Mouse (Mus musculus) gastrocnemius, postnatal 10 days (tissue): ENCODE measurements at regions not wholly inside any gene's neighbourhood (a gene's known extent, or its start where the extent isn't known, plus 50 kb on each side); places are given as distances from the start of the nearest gene placed in this dataset.

ENCODE experiments used
- DNase-seq: peaks from one replicate; pipeline ENCODE4 v3.0.0; 2021; ENCODE audit warnings: mixed read lengths

DNA sequence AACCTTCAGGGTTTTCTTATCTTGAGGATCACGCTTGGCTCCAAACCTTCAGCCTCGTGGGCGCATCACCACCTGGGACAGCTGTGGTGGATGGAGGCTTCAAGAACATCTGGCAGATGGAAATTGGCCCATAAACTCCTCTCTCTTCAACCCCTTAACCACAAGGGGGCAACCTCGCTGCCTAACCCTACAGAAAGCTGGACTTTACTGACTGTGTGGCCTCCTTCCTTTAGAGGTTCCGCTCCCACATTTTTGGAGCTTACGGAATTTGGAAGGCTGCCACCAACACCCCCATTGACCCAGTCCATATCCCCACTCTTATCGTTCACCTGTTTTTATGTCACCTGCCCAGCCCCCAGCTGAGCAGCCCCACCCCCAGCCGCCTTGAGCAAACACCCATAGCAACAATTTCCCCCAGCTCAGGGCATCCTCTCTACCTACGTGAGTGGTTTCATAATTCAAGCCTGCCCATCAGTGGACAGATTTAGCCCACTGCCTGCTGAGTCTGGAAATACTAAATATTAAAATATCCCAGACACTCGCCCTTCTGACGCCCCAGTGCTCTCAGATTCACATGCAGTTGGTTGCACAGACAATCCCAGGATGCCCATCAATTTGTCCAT is 167.0 kb upstream of the Slc22a22 start:
- peak; percentile 36 for DNase-seq

DNA sequence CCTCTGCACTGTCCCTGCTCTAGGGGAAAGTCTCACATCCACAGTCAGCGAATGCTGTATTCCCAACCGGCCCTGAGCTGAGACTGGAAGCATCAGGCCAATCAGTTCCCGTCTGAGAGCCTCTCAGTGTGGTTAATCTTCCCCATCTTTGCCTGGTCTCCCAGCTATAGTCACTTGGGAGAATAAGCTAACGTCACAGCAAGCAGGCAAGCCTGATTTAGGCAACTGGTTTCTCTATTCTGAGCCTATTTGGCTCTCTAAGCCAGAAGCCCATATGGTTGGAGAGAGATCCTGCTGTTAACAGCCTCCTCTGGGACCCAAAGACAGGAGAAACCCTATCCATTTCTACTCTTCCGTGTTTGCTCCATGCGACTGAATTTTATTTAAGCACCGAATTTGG is 161.7 kb upstream of the Slc22a22 start:
- DNase-seq: no peak

DNA sequence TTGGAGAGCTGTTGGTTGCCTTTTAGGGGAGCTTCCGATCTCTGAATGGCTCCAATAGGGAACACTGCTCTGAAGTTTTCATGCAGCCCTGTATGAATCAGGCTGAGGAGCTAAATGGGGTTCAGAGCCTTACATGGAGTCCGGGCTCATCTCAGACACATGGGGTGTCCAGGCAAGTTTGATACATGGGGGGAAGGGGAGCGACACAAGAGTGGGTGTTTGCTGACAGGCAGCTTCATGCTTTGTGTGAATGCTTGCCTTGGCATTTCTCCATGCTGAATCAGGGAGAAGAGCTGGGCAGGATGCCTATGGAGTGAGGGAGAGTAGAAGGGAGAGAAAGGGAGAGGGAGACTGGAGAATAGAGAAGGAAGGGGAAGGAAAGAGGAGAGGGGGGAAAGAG is 155.6 kb upstream of the Slc22a22 start:
- DNase-seq: no peak

DNA sequence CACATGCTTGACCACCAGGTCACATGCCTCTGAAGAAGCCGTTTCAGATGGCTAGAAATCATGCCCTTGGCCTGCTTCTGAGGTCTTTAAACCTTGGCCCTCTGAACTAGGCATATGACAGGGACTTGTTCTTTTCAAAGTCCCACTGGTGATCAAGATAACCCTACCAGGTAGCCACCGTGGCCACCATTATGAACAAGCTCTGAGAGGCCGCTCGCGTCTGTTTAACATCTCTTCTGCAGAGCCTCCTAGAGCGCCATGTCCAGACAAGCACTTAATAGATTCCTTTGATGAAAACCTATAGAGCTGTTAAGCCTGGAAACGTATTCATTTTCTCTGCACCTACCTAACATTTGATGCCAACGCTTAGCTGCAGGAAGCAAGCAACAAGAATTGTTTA is 155.1 kb upstream of the Slc22a22 start:
- no peak for DNase-seq

DNA sequence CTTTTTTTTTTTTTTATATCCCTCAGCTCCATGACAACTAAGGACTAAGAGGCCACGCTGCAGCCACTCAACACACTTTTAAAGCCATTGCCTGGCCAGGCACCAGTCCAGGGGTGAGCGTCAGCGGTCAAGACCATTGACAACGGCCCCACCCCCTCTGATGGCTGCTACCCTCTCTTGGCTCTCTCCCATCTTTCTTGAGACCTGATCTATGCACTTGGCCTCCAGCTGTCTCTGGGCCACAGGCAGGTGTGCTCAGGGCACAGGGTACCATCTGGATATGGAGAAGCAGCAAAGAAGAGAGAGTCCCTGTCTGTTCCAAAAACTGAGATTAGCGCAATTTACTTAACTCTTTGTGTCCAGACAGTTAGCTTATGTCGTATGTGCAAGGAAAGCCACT is 141.0 kb upstream of the Slc22a22 start:
- no peak for DNase-seq

DNA sequence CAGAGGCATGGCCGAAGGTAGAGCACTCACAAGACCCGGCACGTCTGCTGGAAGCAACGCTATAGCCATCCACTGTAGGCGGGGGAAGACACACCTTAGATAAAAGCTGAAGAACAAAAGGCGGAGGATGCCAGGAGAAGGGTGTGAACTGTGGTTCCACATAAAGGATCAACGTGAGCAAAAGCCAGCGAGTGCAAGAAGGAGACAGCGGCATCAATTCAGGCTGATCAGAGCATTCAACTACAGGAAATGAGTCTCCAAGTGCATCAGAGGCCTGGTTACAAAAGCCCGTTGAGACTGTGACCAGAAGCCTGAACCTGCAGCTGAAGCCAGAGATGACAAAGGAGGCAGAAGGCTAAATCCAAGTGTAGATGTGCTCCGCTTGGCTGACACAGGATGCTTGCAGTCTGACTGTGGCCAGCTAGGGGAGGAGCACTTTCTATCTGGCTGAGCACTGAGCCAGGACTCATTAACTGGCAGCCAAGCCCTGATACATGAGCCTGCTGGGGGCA is 139.5 kb upstream of the Slc22a22 start:
- DNase-seq: peak; percentile 32

DNA sequence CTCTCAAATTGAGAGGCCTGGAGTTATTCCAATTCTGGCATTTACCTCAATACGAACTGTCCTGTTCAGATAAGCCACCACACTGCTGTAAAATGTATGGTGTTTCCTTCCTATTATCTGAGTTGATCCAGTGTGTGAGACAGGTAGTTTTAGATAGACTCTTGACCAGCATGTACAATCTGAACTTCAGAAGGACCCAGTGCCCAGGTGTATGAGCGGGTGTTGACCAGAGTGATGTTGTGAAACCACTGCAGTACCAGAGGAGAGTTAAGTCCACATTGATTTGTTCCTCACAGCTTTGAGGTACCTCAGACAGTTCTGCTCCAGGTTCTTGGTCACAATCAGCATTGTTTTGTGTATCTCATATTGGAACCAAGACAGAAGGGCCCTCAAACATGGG is 132.6 kb upstream of the Slc22a22 start:
- no peak for DNase-seq

DNA sequence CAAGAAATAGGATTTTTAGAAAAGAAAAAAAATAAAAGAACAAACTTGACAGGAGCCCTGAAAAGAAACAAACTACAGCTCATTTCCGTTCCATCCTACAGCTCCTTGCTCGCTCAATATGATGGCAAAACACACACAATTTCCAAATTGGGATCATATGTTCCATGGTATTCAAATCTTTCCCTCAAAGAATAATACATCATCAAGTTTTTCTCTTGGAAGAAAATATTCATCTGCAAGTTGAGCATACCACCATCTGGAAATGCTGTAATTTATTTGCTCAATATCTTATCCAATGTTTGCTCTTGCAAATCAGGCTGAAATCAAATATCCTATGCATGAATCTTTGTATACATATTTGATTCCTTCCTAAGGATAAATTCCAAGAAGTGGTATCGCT is 131.1 kb upstream of the Slc22a22 start:
- DNase-seq: no peak

DNA sequence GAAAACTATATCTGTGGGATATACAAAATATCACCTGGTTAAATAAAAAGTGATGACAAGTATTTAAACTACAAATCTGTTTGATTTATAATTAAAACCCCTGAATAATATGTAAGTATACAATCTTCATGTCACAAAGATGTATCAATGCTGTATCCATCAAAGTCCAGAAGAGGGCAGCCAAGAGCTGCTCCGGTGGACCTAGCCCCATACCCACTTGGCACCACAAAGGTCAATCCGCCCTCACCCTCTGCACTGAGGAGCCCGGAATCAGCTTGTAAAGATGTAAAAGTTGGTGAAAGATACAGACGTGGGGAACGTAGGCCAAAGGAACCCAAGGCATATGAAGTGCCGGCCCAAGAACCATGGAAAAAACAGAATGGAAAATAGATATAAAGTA is 123.1 kb upstream of the Slc22a22 start:
- DNase-seq: peak; percentile 50

DNA sequence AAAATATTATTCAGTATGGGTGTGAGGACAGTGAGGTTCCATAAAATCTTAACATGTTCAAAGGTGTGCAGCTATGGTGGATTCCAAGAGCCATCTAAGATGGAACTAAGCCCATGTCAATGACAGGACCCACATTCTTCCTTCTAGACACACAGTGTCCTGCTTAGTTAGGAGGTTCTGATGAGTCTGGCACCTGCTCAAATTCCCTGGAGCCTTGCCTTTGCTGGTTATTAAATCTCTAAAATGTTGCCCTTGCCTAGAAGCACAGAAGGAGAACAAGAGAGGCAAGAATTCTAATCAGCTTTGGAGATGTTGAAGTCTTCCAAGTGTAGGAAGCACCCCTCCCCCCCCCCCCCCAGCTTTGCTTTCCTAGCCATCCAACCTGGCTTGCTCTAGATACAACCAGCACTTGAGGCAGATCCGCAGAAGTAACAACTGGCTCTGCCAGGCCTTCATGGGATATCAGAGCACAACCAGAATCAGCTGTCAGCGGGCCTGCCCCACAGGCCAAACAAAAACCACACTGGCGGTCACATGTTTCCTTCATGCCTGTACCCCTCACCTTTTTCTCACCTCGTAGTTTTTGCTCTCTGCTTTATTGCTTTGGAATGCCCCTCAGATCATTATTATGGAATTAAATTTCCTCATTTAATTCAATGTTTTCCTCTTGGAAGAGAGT is 116.0 kb upstream of the Slc22a22 start:
- DNase-seq: no peak

DNA sequence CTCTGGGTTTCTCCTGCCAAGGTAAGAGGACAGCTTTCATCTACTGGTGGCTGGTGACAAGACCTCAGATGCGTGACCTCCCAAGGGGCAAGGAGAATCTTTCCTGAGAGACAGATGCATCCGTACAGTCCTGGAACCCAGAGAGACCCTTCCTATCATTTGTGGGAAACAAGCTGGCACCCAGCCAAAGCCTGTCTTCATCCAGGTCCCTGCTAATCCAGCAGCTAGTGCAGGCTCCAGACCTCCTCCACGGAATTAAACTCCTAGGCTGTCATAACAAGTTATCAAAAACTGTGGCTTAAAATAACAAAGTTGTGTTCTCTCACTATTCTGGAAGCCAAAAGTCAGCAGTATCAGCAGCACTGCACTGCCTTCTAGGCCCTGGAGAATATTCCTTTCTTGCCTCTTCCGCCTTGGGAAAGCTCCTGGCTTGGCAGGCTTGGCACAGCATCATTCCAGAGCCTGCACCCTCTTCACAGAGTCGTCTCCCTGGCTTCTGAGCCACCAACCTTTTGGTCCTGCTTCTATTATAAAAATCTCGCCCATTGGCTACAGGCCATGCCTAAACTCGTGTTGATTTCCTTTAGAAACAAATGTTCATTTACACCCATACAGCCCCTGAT is 113.3 kb upstream of the Slc22a22 start:
- peak; percentile 21 for DNase-seq

DNA sequence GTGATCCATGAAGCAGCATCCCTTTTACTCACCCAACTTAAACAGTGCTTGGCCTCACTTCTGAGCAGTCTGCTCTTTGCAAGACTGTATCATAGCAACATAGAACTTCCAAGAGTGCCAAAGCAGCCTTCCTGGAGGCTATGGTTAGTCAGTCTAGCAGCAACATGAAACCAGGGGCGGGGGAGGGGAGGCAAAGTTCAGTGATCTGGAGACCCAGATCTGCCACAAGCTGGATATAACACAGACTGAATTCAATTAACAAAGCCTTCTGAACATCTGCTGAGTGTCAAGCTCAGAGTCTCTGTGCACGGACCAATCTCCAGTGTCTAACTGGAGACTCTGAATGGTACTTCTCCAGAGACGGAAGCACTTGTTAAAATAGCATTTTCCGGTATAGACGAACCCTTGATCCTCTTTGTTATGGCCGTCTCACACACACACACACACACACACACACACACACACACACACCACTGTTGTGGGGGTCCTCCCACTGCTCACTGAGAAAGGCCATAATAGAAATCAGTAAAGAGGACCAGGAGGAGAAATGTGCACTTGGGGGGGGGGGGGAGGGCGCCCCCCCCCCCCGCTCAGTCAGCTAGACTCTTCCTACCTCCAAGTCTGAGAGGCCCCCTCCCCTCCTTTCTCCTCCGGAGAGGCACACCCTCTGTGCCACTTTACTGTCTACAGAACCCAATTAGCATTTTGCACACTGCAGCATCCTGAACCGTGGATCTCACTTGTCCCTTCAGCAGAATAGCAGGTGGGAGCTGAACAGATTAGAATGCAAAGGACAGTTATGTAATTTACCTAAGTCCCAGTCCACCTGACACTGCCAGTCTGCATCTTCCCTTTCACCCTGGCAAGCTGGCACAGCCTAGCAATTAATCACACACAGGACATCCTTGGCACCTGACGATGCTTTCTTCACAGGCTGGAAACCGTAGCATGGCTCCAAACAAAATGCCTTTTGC is 112.3 kb upstream of the Slc22a22 start:
- no peak for DNase-seq

DNA sequence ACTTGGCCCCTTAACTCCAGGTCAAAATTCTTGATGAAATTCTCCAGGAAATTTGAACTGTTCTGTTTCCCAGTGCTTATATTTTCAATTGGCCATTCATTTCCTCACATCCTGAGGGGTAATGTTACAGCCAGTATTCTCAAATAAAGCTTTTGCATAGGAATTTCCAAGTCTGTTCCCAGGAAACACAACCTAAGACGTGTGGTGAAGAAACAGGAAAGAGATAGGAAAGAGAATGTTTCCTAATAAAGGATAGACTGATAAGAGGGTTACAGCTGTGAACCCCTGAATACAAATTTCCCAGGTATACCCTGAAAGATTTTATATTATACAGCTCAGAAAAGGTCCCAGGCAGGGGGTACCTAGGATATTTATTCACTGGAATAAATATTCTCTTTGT is 108.0 kb upstream of the Slc22a22 start:
- no peak for DNase-seq

DNA sequence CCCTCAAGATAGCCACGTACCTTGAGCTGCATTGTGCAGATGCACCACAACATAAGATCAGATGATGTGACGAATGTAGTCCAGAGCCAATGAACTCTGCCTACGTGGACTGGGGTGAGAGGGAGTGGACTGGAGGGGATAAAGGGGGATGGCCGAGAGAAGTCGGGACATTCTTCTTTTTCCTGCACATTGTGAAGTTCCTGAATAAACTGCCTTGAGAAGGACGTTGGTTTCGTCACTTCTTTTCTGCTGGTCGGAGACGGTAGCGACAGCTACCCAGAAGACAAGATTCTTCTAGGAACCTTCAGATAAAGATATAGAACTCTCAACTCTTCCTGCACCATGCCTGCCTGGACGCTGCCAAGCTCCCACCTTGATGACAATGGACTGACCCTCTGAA is 107.1 kb upstream of the Slc22a22 start:
- DNase-seq: no peak

DNA sequence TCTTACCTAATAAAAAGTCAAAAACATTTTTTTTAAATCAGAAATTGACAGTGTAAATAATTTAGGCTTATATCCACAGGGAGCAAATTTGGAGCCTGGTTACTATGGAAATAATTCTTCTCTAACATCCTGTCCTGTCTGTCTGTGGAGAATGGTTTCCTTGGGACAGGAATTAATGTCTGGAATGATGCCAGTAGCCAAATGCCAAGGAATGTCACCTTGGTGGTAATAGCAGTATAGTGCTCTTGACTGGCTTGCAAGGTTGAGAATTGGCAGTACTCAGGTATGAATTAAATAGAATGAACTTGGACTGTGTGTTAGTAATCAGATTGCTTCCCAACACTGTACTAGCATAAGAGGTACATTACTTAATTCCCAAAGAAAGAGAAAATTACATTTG is 103.8 kb upstream of the Slc22a22 start:
- no peak for DNase-seq

DNA sequence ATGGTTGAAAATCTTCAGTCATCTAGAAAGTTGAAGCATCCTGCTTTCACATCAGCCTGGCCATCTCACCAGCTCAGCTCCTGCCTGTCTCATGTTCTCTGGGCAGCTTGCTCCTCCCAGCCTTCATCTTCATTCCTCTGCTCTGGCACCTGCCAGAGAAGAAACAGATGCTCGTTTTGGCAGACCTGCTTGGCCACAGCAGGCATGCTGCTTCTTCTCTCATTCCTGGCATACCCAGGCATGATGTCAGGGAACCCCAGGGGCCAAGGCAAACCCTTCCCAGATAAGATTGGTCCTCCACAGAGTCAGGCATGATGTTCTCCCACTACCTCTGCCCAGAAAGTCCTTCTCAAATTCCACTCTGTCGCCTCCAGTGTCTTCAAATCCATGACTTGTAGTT is 101.4 kb upstream of the Slc22a22 start:
- peak; percentile 19 for DNase-seq

DNA sequence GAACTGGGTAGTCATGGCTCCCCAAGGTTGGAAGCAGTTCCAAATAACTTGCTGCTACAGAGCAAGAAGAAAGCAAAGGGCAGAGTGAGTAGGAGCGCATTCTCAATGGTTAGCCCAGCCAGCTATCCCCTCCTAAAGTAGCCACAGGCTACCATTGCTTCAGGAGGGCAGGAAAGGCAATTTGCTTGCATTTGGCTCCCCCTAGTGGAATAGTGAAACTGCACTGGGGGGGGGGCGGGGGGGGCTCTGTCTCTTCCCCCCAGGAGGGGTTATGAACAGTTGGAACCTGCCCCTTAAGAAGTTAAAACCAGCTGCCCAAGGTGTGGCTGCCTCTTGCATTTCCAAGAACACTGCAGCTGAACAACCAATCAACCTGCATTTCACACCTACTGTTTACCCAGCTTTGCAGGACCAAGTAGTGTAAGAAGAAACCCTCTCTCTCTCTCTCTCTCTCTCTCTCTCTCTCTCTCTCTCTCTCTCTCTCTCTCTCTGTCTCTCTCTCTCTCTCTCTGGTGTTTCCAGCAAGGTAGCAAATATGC is 96.7 kb upstream of the Slc22a22 start:
- DNase-seq: no peak

DNA sequence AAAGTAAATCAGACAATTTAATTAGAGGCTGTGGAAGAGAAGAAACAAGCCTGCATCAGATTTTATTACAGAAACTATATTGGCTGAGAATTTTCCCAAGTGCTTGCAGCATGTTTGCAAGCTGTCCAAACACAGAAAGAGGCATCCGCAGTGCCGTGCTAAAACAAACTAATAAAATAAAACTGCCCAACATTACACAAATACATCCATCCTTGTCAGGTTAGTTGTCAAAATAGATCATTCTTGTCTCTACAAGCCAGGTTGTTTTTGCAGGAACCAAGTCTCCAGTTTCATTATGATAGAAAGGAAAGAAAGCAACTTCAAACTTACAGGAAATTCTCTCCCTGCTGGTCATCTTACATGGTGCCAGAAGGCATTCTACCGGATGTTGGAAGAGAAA is 95.0 kb upstream of the Slc22a22 start:
- DNase-seq: no peak

DNA sequence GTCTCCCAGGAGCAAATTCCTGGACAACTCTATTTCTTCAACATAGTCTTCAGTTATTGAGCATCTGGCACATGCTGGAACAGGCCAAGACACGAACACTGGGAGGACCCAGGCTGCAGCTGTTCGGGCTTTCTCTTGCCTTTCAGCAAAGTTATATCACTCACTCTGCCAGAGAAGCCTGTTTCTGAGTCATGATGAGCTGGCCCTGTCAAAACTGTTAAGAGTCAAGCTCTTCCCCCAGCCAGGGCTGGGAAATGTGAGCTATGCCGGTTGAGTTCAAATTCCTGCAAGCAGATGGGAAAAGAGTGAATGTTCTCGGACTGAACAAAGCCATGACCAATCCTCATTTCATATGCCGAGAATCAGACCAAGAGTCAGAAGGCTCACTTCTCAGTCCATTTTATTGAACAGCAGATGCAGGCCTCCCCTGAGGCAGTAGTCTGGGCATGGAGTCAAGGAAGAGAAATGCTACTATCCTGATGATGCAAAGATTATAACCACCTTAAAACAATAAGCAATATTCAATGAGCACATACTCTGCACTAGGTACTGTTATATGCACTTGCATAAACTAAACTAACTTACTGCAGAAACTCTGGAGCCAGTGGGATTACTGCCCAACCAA is 90.7 kb upstream of the Slc22a22 start:
- peak; percentile 33 for DNase-seq

DNA sequence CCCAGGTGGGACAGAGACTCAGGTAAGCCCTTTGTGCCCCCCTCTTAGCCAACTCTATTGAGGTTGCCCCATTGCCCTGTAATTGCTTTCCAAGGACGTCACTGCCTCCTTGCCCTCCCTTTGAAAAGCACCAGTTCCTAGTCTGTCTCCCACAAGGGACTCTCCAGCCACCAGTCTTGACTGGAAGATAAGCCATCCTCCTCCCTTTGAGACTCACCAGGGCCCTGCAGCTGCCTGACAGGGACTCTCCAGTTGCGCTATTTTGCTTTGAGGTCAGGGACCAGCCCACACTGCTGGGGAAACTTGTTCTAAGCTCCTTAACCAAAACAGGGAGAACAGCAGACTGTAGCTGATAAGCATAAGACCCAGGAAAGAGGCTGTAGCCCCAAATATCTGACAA is 69.7 kb upstream of the Slc22a22 start:
- no peak for DNase-seq

DNA sequence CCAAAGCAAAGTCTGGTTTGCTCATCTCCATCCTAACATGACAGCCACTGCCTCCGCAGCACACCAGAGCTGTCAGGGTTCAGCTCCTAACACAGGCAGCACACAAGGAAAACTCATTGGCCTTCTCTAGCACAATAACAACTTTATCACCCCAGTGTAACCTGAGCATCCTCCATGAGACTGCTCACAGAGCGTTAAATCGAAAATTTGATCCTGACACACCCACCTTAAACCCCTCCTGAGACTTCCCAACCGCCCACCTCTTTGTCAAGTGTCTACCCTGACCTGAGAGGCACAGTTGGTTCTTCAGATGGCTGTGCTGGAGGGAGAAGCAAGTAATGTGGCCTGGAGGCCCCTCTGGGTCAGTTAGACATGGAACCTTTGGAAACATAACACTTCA is 67.7 kb upstream of the Slc22a22 start:
- DNase-seq: no peak

DNA sequence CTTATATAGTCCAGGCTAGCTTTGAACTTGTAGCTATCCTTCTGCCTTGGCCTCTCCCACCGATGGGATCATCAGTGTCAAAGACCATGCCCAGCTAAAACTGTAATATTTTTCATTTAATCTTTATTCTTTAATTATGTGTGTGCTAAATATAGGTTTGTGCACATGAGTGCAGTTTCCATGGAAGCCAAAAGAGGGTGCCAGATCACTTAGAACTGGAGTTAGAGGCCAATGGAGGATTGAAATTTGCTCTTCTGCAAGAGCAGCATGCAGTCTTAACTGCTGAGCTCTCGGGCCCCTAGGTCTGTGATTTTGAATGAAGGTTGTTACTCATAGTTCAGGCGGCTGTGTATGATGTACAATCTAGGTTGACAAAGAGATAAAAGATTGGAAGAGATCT is 66.6 kb upstream of the Slc22a22 start:
- no peak for DNase-seq
